Mouse (Mus musculus) forebrain, embryonic 10.5 days (tissue): ENCODE measurements at regions not wholly inside any gene's neighbourhood (a gene's known extent, or its start where the extent isn't known, plus 50 kb on each side); places are given as distances from the start of the nearest gene placed in this dataset.
"Not testable (repeated sequence)": the region's sequence is repeated elsewhere in the genome, so short reads cannot be mapped to it uniquely, and the experiment has no call there.

ENCODE experiments used
- DNase-seq: peaks from one replicate; pipeline ENCODE4 v3.0.0-alpha.2; 2017; ENCODE audit warnings: low spot score; ENCODE audit errors: extremely low spot score
- H3K27ac ChIP-seq: fragments of 300-500 bp; sonication (generic); 2 replicates; pipeline ENCODE4 v1.5.1; 2016; ENCODE audit warnings: mild to moderate bottlenecking
- H3K27me3 ChIP-seq: fragments of 300-500 bp; sonication (generic); 2 replicates; pipeline ENCODE4 v1.6.1; 2016; ENCODE audit warnings: mild to moderate bottlenecking; ENCODE audit not compliant: poor library complexity, severe bottlenecking
- H3K36me3 ChIP-seq: fragments of 300-500 bp; sonication (generic); replicated peaks from 2 replicates; pipeline ENCODE4 v1.6.1; 2016; ENCODE audit warnings: mild to moderate bottlenecking, moderate library complexity
- H3K4me1 ChIP-seq: fragments of 300-500 bp; sonication (generic); 2 replicates; pipeline ENCODE4 v1.6.1; 2016
- H3K4me3 ChIP-seq: fragments of 300-500 bp; sonication (generic); 2 replicates; pipeline ENCODE4 v1.5.1; 2016; ENCODE audit warnings: mild to moderate bottlenecking, moderate library complexity
- H3K9me3 ChIP-seq: fragments of 300-500 bp; sonication (generic); 2 replicates; pipeline ENCODE4 v1.6.1; 2016; ENCODE audit warnings: mild to moderate bottlenecking, moderate library complexity
- whole genome bisulfite sequencing: fragments of 180-500 bp; shearing (Covaris S2); methylation state at CpG from one replicate; pipeline ENCODE4 v1.1.7; 2016; 5-methylcytosine and 5-hydroxymethylcytosine counted together

GRCm38 (mm10) chr4:3065335-3065734 lies 101.8 kb upstream of the Vmn1r2 start:
- not testable (repeated sequence) for H3K4me1 ChIP-seq, H3K4me3 ChIP-seq, H3K27me3 ChIP-seq, H3K36me3 ChIP-seq, DNase-seq, H3K27ac ChIP-seq
- H3K9me3 ChIP-seq, result peaks cover 90% of the 10 kb centered on the region
- 75% methylated on average over 3 of the region's 3 CpGs for WGBS

GRCm38 (mm10) chr4:3066051-3066736 lies 100.9 kb upstream of the Vmn1r2 start:
- Histone ChIP-seq H3K9me3 (peaks cover 99% of the 10 kb centered on the region), H3K4me3 (no peak overlapping the region), H3K36me3 (no peaks in the 10 kb centered on the region), H3K27me3 (no peaks in the 10 kb centered on the region), H3K27ac (no peak overlapping the region), H3K4me1 (no peaks in the 10 kb centered on the region)
- no peak for DNase-seq
- WGBS, result 77% methylated on average over 5 of the region's 5 CpGs

GRCm38 (mm10) chr4:3067265-3067664 lies 99.9 kb upstream of the Vmn1r2 start:
- no peak overlapping the region for H3K4me3 ChIP-seq
- WGBS, result 51% methylated on average over 2 of the region's 2 CpGs
- H3K27ac ChIP-seq, result no peak overlapping the region
- no peaks in the 10 kb centered on the region for H3K4me1 ChIP-seq
- H3K9me3 ChIP-seq, result peaks cover 99% of the 10 kb centered on the region
- H3K27me3 ChIP-seq, result no peaks in the 10 kb centered on the region
- H3K36me3 ChIP-seq, result no peaks in the 10 kb centered on the region
- DNase-seq, result no peak

GRCm38 (mm10) chr4:3067666-3068065 lies 99.5 kb upstream of the Vmn1r2 start:
- Histone ChIP-seq H3K36me3 (no peaks in the 10 kb centered on the region), H3K4me3 (no peak overlapping the region), H3K4me1 (no peaks in the 10 kb centered on the region), H3K27ac (no peak overlapping the region), H3K9me3 (peaks cover 99% of the 10 kb centered on the region), H3K27me3 (no peaks in the 10 kb centered on the region)
- DNase-seq, result no peak
- WGBS, result 32% methylated on average over 2 of the region's 2 CpGs

GRCm38 (mm10) chr4:3068306-3069223 lies 98.6 kb upstream of the Vmn1r2 start:
- no peaks in the 10 kb centered on the region for H3K36me3 ChIP-seq
- 84% methylated on average over 6 of the region's 6 CpGs for WGBS
- H3K27ac ChIP-seq, result no peak overlapping the region
- no peak overlapping the region for H3K4me3 ChIP-seq
- peaks cover 93% of the 10 kb centered on the region for H3K9me3 ChIP-seq
- DNase-seq, result no peak
- no peaks in the 10 kb centered on the region for H3K4me1 ChIP-seq
- no peaks in the 10 kb centered on the region for H3K27me3 ChIP-seq

- 49% methylated on average over 1 of the region's 1 CpGs for WGBS
- Histone ChIP-seq H3K27ac (no peak overlapping the region), H3K4me3 (no peak overlapping the region), H3K9me3 (peaks cover 85% of the 10 kb centered on the region), H3K4me1 (no peaks in the 10 kb centered on the region), H3K27me3 (no peaks in the 10 kb centered on the region), H3K36me3 (no peaks in the 10 kb centered on the region)
- no peak for DNase-seq
These were observed 97.8 kb upstream of the Vmn1r2 start for GRCm38 (mm10) chr4:3069341-3069740.

- DNase-seq, H3K4me3 ChIP-seq, H3K36me3 ChIP-seq, H3K4me1 ChIP-seq, H3K27me3 ChIP-seq, H3K27ac ChIP-seq: not testable (repeated sequence)
- peaks cover 68% of the 10 kb centered on the region for H3K9me3 ChIP-seq
- WGBS, result 71% methylated on average over 6 of the region's 6 CpGs
These were observed 95.8 kb upstream of the Vmn1r2 start for GRCm38 (mm10) chr4:3071326-3071725.

GRCm38 (mm10) chr4:3079901-3080300 lies 87.2 kb upstream of the Vmn1r2 start:
- H3K36me3 ChIP-seq, result no peaks in the 10 kb centered on the region
- H3K4me1 ChIP-seq, result no peaks in the 10 kb centered on the region
- DNase-seq, result no peak
- WGBS, result 89% methylated on average over 1 of the region's 1 CpGs
- H3K9me3 ChIP-seq, result peaks cover 67% of the 10 kb centered on the region
- no peak overlapping the region for H3K27ac ChIP-seq
- no peaks in the 10 kb centered on the region for H3K27me3 ChIP-seq
- no peak overlapping the region for H3K4me3 ChIP-seq

- H3K4me3 ChIP-seq, result no peak overlapping the region
- no peaks in the 10 kb centered on the region for H3K36me3 ChIP-seq
- no peaks in the 10 kb centered on the region for H3K27me3 ChIP-seq
- peaks cover 72% of the 10 kb centered on the region for H3K9me3 ChIP-seq
- peak; percentile 20 for DNase-seq
- WGBS, result 59% methylated on average over 7 of the region's 7 CpGs
- H3K27ac ChIP-seq, result no peak overlapping the region
- H3K4me1 ChIP-seq, result no peaks in the 10 kb centered on the region
These were observed 86.6 kb upstream of the Vmn1r2 start for GRCm38 (mm10) chr4:3080385-3081125.

- peak; percentile 14 for DNase-seq
- Histone ChIP-seq H3K4me3 (no peak overlapping the region), H3K9me3 (peaks cover 79% of the 10 kb centered on the region), H3K27me3 (no peaks in the 10 kb centered on the region), H3K4me1 (no peaks in the 10 kb centered on the region), H3K27ac (no peak overlapping the region), H3K36me3 (no peaks in the 10 kb centered on the region)
- WGBS, result 57% methylated on average over 6 of the region's 6 CpGs
These were observed 85.8 kb upstream of the Vmn1r2 start for GRCm38 (mm10) chr4:3081148-3081952.

GRCm38 (mm10) chr4:3081953-3082950 lies 84.9 kb upstream of the Vmn1r2 start:
- Histone ChIP-seq H3K4me3 (no peak overlapping the region), H3K36me3 (no peaks in the 10 kb centered on the region), H3K27ac (no peak overlapping the region), H3K9me3 (peaks cover 88% of the 10 kb centered on the region), H3K27me3 (no peaks in the 10 kb centered on the region), H3K4me1 (no peaks in the 10 kb centered on the region)
- peak; percentile 15 for DNase-seq
- WGBS, result 80% methylated on average over 3 of the region's 3 CpGs
